Mouse (Mus musculus) liver, adult 2 months (tissue): Measurements from ENCODE around the gene Alox15. TPM values are rescaled to one million over a fixed set of nuclear protein-coding genes. Genes with fewer than 3 reads are reported as not detected.

Experiments used
- DNase-seq: peaks from one replicate; pipeline ENCODE4 v3.0.0-alpha.2; 2011; ENCODE audit warnings: low read depth, low spot score; ENCODE audit errors: extremely low read depth
- H3K27ac ChIP-seq: fragments of 200-500 bp; replicated peaks from 2 replicates; pipeline ENCODE4 v1.5.1; 2012; ENCODE audit warnings: low read depth, mild to moderate bottlenecking, control low read depth, inconsistent platforms, low read length; ENCODE audit not compliant: insufficient read depth
- H3K27me3 ChIP-seq: fragments of 200-500 bp; 2 replicates; pipeline ENCODE4 v1.6.1; 2012; ENCODE audit warnings: mild to moderate bottlenecking, moderate library complexity, low read length, inconsistent platforms; ENCODE audit not compliant: control insufficient read depth, insufficient read depth
- H3K36me3 ChIP-seq: fragments of 200-500 bp; 2 replicates; pipeline ENCODE4 v1.6.1; 2012; ENCODE audit warnings: low read length, inconsistent platforms; ENCODE audit not compliant: control insufficient read depth, insufficient read depth
- H3K4me1 ChIP-seq: fragments of 200-500 bp; 2 replicates; pipeline ENCODE4 v1.6.1; 2011; ENCODE audit warnings: low read length; ENCODE audit not compliant: control insufficient read depth, insufficient read depth
- H3K4me3 ChIP-seq: fragments of 200-500 bp; 2 replicates; pipeline ENCODE4 v1.5.1; 2011; ENCODE audit warnings: low read depth, mild to moderate bottlenecking, control low read depth, low read length, moderate library complexity; ENCODE audit not compliant: insufficient read depth
- H3K79me2 ChIP-seq: fragments of 200-500 bp; 2 replicates; pipeline ENCODE4 v1.6.1; 2012; ENCODE audit warnings: inconsistent platforms, mild to moderate bottlenecking, low read length, moderate library complexity; ENCODE audit not compliant: control insufficient read depth, insufficient read depth
- H3K9ac ChIP-seq: fragments of 200-500 bp; 2 replicates; pipeline ENCODE4 v1.6.1; 2012; ENCODE audit warnings: low read depth, mild to moderate bottlenecking, control low read depth, inconsistent platforms, low read length
- CTCF ChIP-seq: fragments of 200-500 bp; IDR thresholded peaks from 2 replicates; pipeline ENCODE4 v1.5.1; 2011; ENCODE audit warnings: low read depth, low read length, control low read depth
- POLR2A ChIP-seq: fragments of 200-500 bp; IDR thresholded peaks from 2 replicates; pipeline ENCODE4 v1.6.1; 2011; ENCODE audit warnings: low read length, control low read depth; ENCODE audit not compliant: insufficient read depth; ENCODE audit errors: extremely low read depth
- WGBS: fragments of 180-500 bp; shearing (Covaris S2); methylation state at CpG from one replicate; pipeline ENCODE4 v1.1.7; 2018; 5-methylcytosine and 5-hydroxymethylcytosine counted together
- polyA plus RNA-seq: library from polyadenylated mRNA; depleted of rRNA; stranded (reverse); fragments of >200 nt; gene quantifications from 2 replicates; pipeline ENCODE4 v1.2.3, GENCODE M21; 2012; rRNA removed
- total RNA-seq: library from RNA; depleted of rRNA; stranded (reverse); fragments of >200 nt; gene quantifications from 2 replicates; pipeline ENCODE4 v1.2.3, GENCODE M21; 2014; rRNA removed

Alox15 gene
- total RNA-seq (0.07 and 0.09 TPM in 2 replicates), polyA plus RNA-seq (0.10 TPM in 1 of 2 replicates, not detected in the other)

- no peak within 1 kb of the TSS for H3K27ac ChIP-seq
- no peaks in the 10 kb centered on the region for H3K79me2 ChIP-seq
- H3K36me3 ChIP-seq = no peaks in the 10 kb centered on the region
- DNase-seq = no peak
- no peaks in the 10 kb centered on the region for H3K27me3 ChIP-seq
- H3K9ac ChIP-seq = no peak within 1 kb of the TSS
- no peak within 1 kb of the TSS for H3K4me3 ChIP-seq
- no peak for TF ChIP-seq CTCF
- TF ChIP-seq POLR2A = no peak
- WGBS = 1% methylated on average over 19 of the region's 19 CpGs
- H3K4me1 ChIP-seq = no peaks in the 10 kb centered on the region
These were observed at the start of gene Alox15 for GRCm38 (mm10) chr11:70351868-70352267. Gene Alox15 (minus strand): TSS chr11:70352031.

DNA sequence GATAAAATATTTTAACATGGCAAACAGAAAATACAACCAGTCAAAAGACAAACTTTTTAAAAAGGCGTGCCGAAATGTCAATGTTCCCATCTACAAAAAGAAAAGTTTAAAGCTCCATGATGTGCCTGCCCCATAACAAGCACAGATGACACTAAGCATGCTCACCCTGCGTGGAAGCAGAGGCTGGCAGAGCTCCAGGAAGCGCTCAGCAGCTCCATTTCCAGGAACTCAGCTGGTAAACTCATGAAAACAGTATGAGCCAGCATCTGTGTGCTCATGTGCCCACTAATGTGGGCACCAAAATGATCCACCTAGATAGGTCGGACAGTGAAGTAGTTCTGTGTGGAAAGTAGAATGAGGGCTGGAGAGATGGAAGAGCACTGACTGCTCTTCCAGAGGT lies 37.6 kb upstream of the Alox15 start:
- no peak for TF ChIP-seq CTCF
- no peak for TF ChIP-seq POLR2A
- Histone ChIP-seq H3K4me1 (no peaks in the 10 kb centered on the region), H3K4me3 (no peak overlapping the region), H3K9ac (no peak overlapping the region), H3K79me2 (no peaks in the 10 kb centered on the region), H3K36me3 (peaks cover 12% of the 10 kb centered on the region; the same call in 1 of the 2 replicates), H3K27ac (no peak overlapping the region), H3K27me3 (no peaks in the 10 kb centered on the region)
- 64% methylated on average over 5 of the region's 5 CpGs for WGBS
- DNase-seq = no peak

DNA sequence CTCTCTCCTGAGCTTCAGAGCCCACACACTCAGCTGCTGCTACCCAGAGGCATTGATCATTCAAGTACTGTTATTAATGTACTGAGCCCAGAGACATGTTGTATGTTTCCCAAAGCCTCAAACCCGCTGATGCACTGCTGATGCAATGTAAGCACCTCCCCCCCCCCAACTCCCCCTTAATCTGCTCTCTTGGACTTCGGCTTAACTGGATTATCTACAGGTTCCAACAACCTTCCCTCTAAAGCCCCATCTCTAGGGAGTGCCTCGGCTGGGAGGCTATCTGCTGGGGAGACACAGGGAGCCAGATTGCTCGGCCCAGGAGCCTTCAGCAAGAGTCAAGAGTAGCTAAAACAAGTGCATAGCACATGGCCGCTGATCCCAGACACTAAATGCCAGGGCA lies 35.6 kb upstream of the Alox15 start:
- DNase-seq = no peak
- H3K9ac ChIP-seq = no peak overlapping the region
- H3K4me3 ChIP-seq = no peak overlapping the region
- H3K79me2 ChIP-seq = no peaks in the 10 kb centered on the region
- peaks cover 8% of the 10 kb centered on the region; the same call in 1 of the 2 replicates for H3K36me3 ChIP-seq
- H3K27ac ChIP-seq = no peak overlapping the region
- H3K27me3 ChIP-seq = no peaks in the 10 kb centered on the region
- WGBS = 85% methylated on average over 5 of the region's 5 CpGs
- no peaks in the 10 kb centered on the region for H3K4me1 ChIP-seq
- no peak for TF ChIP-seq POLR2A
- no peak for TF ChIP-seq CTCF

DNA sequence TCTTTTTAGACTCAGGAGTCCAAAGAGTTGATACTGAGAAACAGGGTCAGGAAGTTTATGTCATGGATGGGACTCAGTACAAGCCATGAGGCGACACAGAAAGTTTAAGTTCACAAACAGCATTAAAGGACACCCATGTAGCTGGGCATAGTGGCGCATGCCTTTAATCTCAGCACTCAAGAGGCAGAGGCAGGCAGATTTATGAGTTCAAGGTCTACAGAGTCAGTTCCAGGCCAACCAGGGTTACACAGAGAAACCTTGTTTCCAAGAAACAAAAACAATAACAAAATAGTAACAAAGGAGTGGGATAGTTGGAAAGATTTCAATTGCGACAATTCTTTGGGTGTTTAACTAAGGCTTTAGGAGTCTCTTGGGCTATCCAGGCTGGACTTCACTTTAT lies 32.3 kb upstream of the Alox15 start:
- no peak overlapping the region for H3K4me3 ChIP-seq
- no peaks in the 10 kb centered on the region for H3K36me3 ChIP-seq
- no peaks in the 10 kb centered on the region for H3K79me2 ChIP-seq
- TF ChIP-seq CTCF (no peak), POLR2A (no peak)
- no peak overlapping the region for H3K27ac ChIP-seq
- no peaks in the 10 kb centered on the region for H3K27me3 ChIP-seq
- 85% methylated on average over 3 of the region's 3 CpGs for WGBS
- no peak for DNase-seq
- no peak overlapping the region for H3K9ac ChIP-seq
- H3K4me1 ChIP-seq = no peaks in the 10 kb centered on the region

DNA sequence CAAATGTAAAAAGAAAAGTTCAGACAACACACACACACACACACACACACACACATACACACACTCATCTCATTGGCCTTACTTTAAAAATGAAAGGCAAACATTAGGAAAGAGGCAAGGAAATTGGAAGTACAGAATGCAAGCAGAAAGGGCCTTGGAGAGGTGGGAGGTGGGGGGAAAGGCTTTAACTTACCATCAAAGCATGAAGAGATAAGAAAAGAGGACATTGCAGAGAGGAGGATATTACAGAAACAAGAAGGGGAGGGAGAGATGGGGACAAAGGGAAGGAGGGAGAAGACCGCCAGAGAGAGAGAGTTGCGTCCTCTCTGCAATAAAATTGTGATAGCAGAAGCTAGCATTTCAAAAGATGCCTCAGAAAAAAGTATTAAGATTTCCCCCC lies 29.5 kb upstream of the Alox15 start:
- no peak for DNase-seq
- TF ChIP-seq POLR2A (no peak), CTCF (no peak)
- 94% methylated on average over 2 of the region's 2 CpGs for WGBS

DNA sequence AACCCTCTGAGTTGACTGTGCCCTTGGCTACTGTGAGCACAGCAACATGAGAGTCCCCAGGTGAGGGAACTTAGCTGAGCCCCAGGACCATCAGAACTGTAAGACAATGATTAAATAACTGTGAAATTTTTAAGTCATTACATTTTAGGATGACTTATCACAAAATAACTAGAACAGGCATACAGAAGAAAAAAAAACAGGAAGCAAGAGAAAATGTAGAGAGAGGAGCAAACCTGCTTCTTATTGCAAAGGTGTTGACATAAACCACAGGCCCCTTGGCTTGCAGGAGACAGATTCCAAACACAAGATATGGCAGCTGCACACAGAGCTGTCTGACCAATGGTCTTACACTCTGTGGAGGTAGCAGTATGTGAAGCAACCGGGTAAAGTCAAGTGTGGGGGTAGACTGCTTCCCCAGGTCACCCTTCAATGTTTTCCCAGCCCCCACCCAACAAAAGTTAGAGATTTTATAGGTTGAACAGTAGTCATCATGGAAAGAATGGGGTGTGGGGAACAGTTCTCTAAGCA lies 28.7 kb upstream of the Alox15 start:
- H3K27ac ChIP-seq = no peak overlapping the region
- 34% methylated on average over 1 of the region's 1 CpGs for WGBS
- no peak overlapping the region for H3K9ac ChIP-seq
- TF ChIP-seq CTCF = no peak
- TF ChIP-seq POLR2A = no peak
- 0 out of 2 replicates have a peak, but pooled peaks cover 3% of the 10 kb centered on the region for H3K27me3 ChIP-seq
- no peaks in the 10 kb centered on the region for H3K4me1 ChIP-seq
- DNase-seq = no peak
- H3K36me3 ChIP-seq = no peaks in the 10 kb centered on the region
- H3K4me3 ChIP-seq = no peak overlapping the region
- H3K79me2 ChIP-seq = no peaks in the 10 kb centered on the region

More for the DNA sequence above, 29.5 kb upstream of the Alox15 start:
- Histone ChIP-seq H3K4me1 (no peaks in the 10 kb centered on the region), H3K27ac (no peak overlapping the region), H3K4me3 (no peak overlapping the region), H3K9ac (no peak overlapping the region), H3K36me3 (no peaks in the 10 kb centered on the region), H3K79me2 (no peaks in the 10 kb centered on the region), H3K27me3 (no peaks in the 10 kb centered on the region)
